Mouse (Mus musculus) B cell, adult (primary cell): Measurements from ENCODE around the gene Mdfic. TPM values are rescaled to one million over a fixed set of nuclear protein-coding genes. Genes with fewer than 3 reads are reported as not detected.

Experiments used
- total RNA-seq: library from RNA; stranded (reverse); gene quantifications from 4 replicates; pipeline ENCODE4 v1.2.4, GENCODE M21; 2023; ENCODE audit not compliant: inconsistent age

The Mdfic gene
- total RNA-seq: 31.8 to 35.2 TPM (median 34.6 TPM) in 4 replicates

GRCm38 (mm10) chr6:15720461-15720817 is at the start of gene Mdfic:
Mdfic (plus strand) TSS chr6:15720661.

